Mouse (Mus musculus) liver, embryonic 11.5 days (tissue): Measurements from ENCODE around the gene Hcls1. TPM values are rescaled to one million over a fixed set of nuclear protein-coding genes. Genes with fewer than 3 reads are reported as not detected.

Source experiments
- ATAC-seq: fragments of 200-750 bp; cut with Nextera tagmentation; replicated peaks from 2 replicates; pipeline ENCODE4 v1.8.0; 2017; ENCODE audit warnings: moderate number of reproducible peaks, mild to moderate bottlenecking, moderate TSS enrichment, moderate library complexity; ENCODE audit not compliant: low FRiP score
- DNase-seq: peaks from one replicate; pipeline ENCODE4 v3.0.0-alpha.2; 2017; ENCODE audit warnings: low spot score
- H3K27ac ChIP-seq: fragments of 300-500 bp; sonication (generic); 2 replicates; pipeline ENCODE4 v1.5.1; 2014; ENCODE audit warnings: mild to moderate bottlenecking, low read depth, low read length, control low read depth
- H3K27me3 ChIP-seq: fragments of 300-500 bp; sonication (generic); replicated peaks from 2 replicates; pipeline ENCODE4 v1.6.1; 2014; ENCODE audit warnings: low read length, mixed read lengths; ENCODE audit not compliant: control insufficient read depth, insufficient read depth
- H3K36me3 ChIP-seq: fragments of 300-500 bp; sonication (generic); 2 replicates; pipeline ENCODE4 v1.6.1; 2014; ENCODE audit warnings: mild to moderate bottlenecking, low read length, moderate library complexity, mixed read lengths; ENCODE audit not compliant: control insufficient read depth, insufficient read depth
- H3K4me1 ChIP-seq: fragments of 300-500 bp; sonication (generic); replicated peaks from 2 replicates; pipeline ENCODE4 v1.6.1; 2014; ENCODE audit warnings: low read length, mixed read lengths; ENCODE audit not compliant: control insufficient read depth, insufficient read depth
- H3K4me2 ChIP-seq: fragments of 300-500 bp; sonication (generic); 2 replicates; pipeline ENCODE4 v1.6.1; 2014; ENCODE audit warnings: mild to moderate bottlenecking, control low read depth, moderate library complexity
- H3K4me3 ChIP-seq: fragments of 300-500 bp; sonication (generic); 2 replicates; pipeline ENCODE4 v1.5.1; 2014; ENCODE audit warnings: low read depth, low read length, control low read depth
- H3K9ac ChIP-seq: fragments of 300-500 bp; sonication (generic); 2 replicates; pipeline ENCODE4 v1.6.1; 2014; ENCODE audit warnings: low read depth, low read length, control low read depth
- H3K9me3 ChIP-seq: fragments of 300-500 bp; sonication (generic); 2 replicates; pipeline ENCODE4 v1.6.1; 2016; ENCODE audit warnings: low read length, inconsistent platforms, mixed read lengths; ENCODE audit not compliant: control insufficient read depth
- WGBS: fragments of 180-500 bp; shearing (Covaris S2); extraction: QIAGEN DNeasy Blood & Tissue Kit; methylation state at CpG from one replicate; pipeline ENCODE4 v1.1.7; 2014; 5-methylcytosine and 5-hydroxymethylcytosine counted together
- polyA plus RNA-seq: library from polyadenylated mRNA; unstranded; fragments of >200 nt; fragmentation: Nextera tagmentation; extraction: Ambion mirVana; gene quantifications from 2 replicates; pipeline ENCODE4 v1.2.1, GENCODE M21; 2014

Gene Hcls1
- polyA plus RNA-seq, 1 experiment from 2014 or later, result 8.3 TPM

DNA sequence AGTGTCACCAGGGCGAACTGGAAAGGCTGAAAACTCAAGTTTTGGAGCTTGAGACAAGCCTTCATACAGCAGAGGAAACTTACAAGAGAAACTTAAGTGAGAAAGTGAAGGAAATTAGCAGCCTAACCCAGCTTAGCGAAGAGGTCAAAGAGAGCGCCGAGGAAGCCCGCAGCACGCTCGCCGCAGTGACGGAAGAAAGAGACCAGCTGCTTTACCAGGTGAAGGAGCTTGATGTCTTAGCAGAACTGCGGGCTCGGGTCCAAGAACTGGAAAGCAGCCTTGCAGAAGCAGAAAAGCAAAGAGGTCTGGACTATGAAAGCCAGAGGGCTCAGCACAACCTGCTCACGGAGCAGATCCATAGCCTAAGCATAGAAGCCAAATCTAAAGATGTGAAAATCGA lies 22.5 kb upstream of the Hcls1 start:
- no peak overlapping the region for H3K4me3 ChIP-seq
- DNase-seq (no peak), ATAC-seq (no peak)
- no peaks in the 10 kb centered on the region for H3K27me3 ChIP-seq
- H3K9ac ChIP-seq, result no peak overlapping the region
- H3K4me1 ChIP-seq, result no peaks in the 10 kb centered on the region
- no peaks in the 10 kb centered on the region for H3K9me3 ChIP-seq
- WGBS, result 92% methylated on average over 13 of the region's 13 CpGs
- peaks cover 14% of the 10 kb centered on the region; the same call in 1 of the 2 replicates for H3K36me3 ChIP-seq
- no peak overlapping the region for H3K27ac ChIP-seq
- H3K4me2 ChIP-seq, result no peak overlapping the region

GRCm38 (mm10) chr16:36914195-36914594 lies 20.6 kb upstream of the Hcls1 start:
- ATAC-seq (no peak), DNase-seq (no peak)
- Histone ChIP-seq H3K9ac (no peak overlapping the region), H3K4me3 (no peak overlapping the region), H3K27me3 (no peaks in the 10 kb centered on the region), H3K27ac (no peak overlapping the region), H3K9me3 (no peaks in the 10 kb centered on the region), H3K4me1 (no peaks in the 10 kb centered on the region), H3K36me3 (peaks cover 20% of the 10 kb centered on the region), H3K4me2 (no peak overlapping the region)
- WGBS, result 88% methylated on average over 5 of the region's 5 CpGs

DNA sequence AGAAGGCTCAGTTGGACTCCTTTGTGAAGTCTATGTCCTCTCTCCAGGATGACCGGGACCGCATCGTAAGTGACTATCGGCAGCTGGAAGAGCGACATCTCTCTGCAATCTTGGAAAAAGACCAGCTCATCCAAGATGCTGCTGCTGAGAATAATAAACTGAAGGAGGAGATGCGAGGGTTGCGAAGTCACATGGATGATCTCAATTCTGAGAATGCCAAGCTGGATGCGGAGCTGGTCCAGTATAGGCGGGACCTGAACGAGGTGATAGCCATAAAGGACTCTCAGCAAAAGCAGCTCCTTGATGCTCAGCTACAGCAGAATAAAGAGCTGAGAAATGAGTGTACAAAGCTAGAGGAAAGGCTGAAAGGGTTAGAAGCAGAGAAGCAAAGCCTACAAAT lies 16.3 kb upstream of the Hcls1 start:
- H3K9me3 ChIP-seq, result no peaks in the 10 kb centered on the region
- no peak overlapping the region for H3K4me3 ChIP-seq
- H3K4me2 ChIP-seq, result no peak overlapping the region
- H3K27ac ChIP-seq, result no peak overlapping the region
- no peaks in the 10 kb centered on the region for H3K4me1 ChIP-seq
- H3K9ac ChIP-seq, result no peak overlapping the region
- peaks cover 16% of the 10 kb centered on the region for H3K36me3 ChIP-seq
- DNase-seq (no peak), ATAC-seq (no peak)
- WGBS, result 95% methylated on average over 10 of the region's 10 CpGs
- no peaks in the 10 kb centered on the region for H3K27me3 ChIP-seq

DNA sequence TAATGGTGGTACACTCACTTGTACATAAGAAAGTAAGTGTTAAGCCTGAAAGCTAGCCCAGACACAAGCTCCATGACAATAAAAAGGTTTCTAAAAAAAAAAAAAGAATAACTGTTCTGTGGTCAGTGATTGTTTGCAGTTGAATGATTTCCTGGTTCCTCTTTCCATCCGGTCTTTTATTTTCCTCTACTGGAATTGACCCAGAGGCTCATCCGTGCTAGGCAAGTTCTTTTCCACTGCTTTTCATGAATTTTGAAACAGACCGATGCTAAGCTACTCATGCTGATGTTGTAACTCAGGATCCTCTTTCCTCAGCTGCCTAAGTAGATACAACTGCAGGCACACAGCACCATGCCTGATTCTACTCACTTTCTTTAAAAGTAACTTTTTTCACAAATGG lies 14.4 kb upstream of the Hcls1 start:
- Histone ChIP-seq H3K9me3 (no peaks in the 10 kb centered on the region), H3K27me3 (no peaks in the 10 kb centered on the region), H3K36me3 (peaks cover 19% of the 10 kb centered on the region), H3K4me3 (no peak overlapping the region), H3K4me1 (no peaks in the 10 kb centered on the region), H3K4me2 (no peak overlapping the region), H3K9ac (no peak overlapping the region), H3K27ac (no peak overlapping the region)
- DNase-seq (no peak), ATAC-seq (no peak)
- 79% methylated on average over 3 of the region's 3 CpGs for WGBS

DNA sequence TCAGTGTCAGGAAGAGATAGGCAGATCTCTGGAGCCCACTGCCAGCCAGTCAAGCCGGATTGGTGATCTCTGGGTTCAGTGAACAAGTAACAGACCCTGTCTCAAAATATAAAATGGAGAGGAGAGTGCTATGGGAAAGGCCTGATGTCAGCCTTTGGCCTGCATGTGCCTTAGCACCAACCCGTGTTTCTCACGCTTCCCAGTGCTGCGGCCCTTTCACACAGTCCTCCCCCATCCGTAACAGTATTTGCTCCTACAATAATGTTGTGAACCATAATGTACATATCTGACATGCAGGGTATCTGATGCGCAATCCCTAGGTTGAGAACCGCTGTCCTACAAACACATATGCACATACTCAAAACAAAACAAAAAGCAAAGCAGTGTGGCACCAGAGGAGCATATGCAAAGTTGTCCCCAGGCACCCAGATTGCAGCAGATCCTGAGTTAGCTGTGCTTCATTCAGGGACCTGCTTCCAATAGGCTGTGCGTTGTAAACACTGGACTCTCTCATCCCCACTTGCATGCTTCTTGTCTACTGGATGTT lies 13.6 kb upstream of the Hcls1 start:
- Histone ChIP-seq H3K4me1 (no peaks in the 10 kb centered on the region), H3K9me3 (no peaks in the 10 kb centered on the region), H3K27me3 (no peaks in the 10 kb centered on the region), H3K4me3 (no peak overlapping the region), H3K36me3 (peaks cover 23% of the 10 kb centered on the region), H3K9ac (no peak overlapping the region), H3K27ac (no peak overlapping the region), H3K4me2 (no peak overlapping the region)
- 89% methylated on average over 8 of the region's 8 CpGs for WGBS
- DNase-seq, result no peak
- ATAC-seq, result no peak

GRCm38 (mm10) chr16:36921980-36922379 lies 12.8 kb upstream of the Hcls1 start:
- no peak for ATAC-seq
- no peak for DNase-seq
- WGBS, result 78% methylated on average over 6 of the region's 6 CpGs
- H3K9me3 ChIP-seq, result no peaks in the 10 kb centered on the region
- no peak overlapping the region for H3K9ac ChIP-seq
- peaks cover 21% of the 10 kb centered on the region for H3K36me3 ChIP-seq
- H3K27me3 ChIP-seq, result no peaks in the 10 kb centered on the region
- H3K4me1 ChIP-seq, result no peaks in the 10 kb centered on the region
- no peak overlapping the region for H3K4me3 ChIP-seq
- no peak overlapping the region for H3K4me2 ChIP-seq
- no peak overlapping the region for H3K27ac ChIP-seq

DNA sequence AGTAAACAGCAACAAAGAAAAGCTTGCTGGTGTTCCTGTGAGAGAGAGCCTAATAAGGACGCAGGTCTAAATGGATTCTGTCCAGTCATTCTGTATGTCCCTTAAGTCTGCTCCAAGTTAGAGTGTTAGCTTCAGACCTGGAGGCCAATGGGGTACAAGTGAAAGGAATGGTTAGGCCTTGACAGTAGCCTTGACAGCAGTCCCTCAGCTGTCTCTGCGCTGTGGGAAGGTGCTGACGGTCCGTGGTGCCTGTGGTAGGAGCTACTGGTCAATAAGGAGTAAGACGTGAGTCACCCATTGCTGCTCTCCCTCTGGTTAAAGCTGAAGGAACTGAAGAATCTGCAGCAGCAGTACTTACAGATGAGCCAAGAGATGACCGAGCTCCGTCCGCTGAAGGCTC lies 10.5 kb upstream of the Hcls1 start:
- ATAC-seq, result no peak
- whole genome bisulfite sequencing, result 92% methylated on average over 8 of the region's 8 CpGs
- H3K9me3 ChIP-seq, result no peaks in the 10 kb centered on the region
- H3K27ac ChIP-seq, result no peak overlapping the region
- H3K4me1 ChIP-seq, result no peaks in the 10 kb centered on the region
- DNase-seq, result no peak
- H3K36me3 ChIP-seq, result peaks cover 19% of the 10 kb centered on the region
- H3K4me2 ChIP-seq, result no peak overlapping the region
- no peaks in the 10 kb centered on the region for H3K27me3 ChIP-seq
- no peak overlapping the region for H3K9ac ChIP-seq
- H3K4me3 ChIP-seq, result no peak overlapping the region

DNA sequence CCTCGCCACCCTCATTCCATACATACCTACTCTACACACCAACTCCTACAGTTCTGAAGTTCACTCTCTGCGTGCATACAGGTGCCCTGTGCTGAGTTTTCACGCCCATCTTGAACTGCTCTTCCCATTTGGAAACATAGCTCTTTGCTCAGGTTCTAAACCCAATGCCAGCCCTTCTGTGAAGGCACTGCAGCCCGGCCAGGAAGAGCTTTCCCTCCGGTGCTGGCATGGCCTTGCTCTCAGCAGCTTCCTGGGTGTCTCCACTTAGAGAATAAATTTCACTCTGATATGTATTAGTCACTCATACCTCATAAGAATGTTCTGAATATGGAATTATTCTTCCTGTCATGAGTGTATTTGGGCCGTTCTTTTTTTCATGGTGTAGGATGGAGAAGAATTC lies 9.4 kb upstream of the Hcls1 start:
- no peak overlapping the region for H3K27ac ChIP-seq
- H3K4me1 ChIP-seq, result no peaks in the 10 kb centered on the region
- no peak overlapping the region for H3K4me3 ChIP-seq
- ATAC-seq, result no peak
- H3K9me3 ChIP-seq, result no peaks in the 10 kb centered on the region
- WGBS, result 84% methylated on average over 6 of the region's 6 CpGs
- H3K27me3 ChIP-seq, result no peaks in the 10 kb centered on the region
- no peak overlapping the region for H3K9ac ChIP-seq
- no peak overlapping the region for H3K4me2 ChIP-seq
- no peak for DNase-seq
- peaks cover 19% of the 10 kb centered on the region for H3K36me3 ChIP-seq

DNA sequence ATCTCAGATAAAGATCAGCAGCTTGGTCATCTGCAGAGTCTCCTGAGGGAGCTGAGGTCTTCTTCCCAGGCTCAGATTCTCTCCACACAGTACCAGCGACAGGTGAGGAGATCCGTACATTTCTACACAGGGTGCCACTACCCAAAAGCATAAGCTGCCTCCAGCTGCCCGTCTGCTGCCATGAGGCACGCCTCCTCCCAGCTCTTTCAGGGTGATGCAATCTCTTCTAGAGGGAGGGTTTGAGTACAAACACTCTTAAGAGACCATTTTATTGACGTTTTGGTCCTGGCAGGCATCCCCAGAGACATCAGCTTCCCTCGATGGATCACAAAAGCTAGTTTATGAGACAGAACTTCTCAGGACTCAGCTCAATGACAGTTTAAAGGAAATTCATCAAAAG lies 9.0 kb upstream of the Hcls1 start:
- DNase-seq (no peak), ATAC-seq (no peak)
- Histone ChIP-seq H3K4me3 (no peak overlapping the region), H3K9me3 (no peaks in the 10 kb centered on the region), H3K36me3 (peaks cover 19% of the 10 kb centered on the region), H3K4me1 (no peaks in the 10 kb centered on the region), H3K27me3 (no peaks in the 10 kb centered on the region), H3K9ac (no peak overlapping the region), H3K27ac (no peak overlapping the region), H3K4me2 (no peak overlapping the region)
- 80% methylated on average over 6 of the region's 6 CpGs for WGBS
